Mouse (Mus musculus) midbrain, postnatal 0 days (tissue): ENCODE results near the gene Hist1h1c. TPM values are rescaled to one million over a fixed set of nuclear protein-coding genes. Genes with fewer than 3 reads are reported as not detected.
A peak's percentile ranks its signal among the peaks of the same experiment; 100 is the strongest.

Experiments used
- ATAC-seq: fragments of 200-750 bp; cut with Nextera tagmentation; 2 replicates; pipeline ENCODE4 v1.8.0; 2017; ENCODE audit warnings: moderate number of reproducible peaks, mild to moderate bottlenecking, moderate TSS enrichment, moderate library complexity; ENCODE audit not compliant: low FRiP score
- DNase-seq: peaks from one replicate; pipeline ENCODE4 v3.0.0-alpha.2; 2015; ENCODE audit warnings: low spot score
- H3K27ac ChIP-seq: fragments of 300-500 bp; sonication (generic); 2 replicates; pipeline ENCODE4 v1.5.1; 2014; ENCODE audit warnings: low read depth, mild to moderate bottlenecking, low read length, mixed read lengths
- H3K27me3 ChIP-seq: fragments of 300-500 bp; sonication (generic); 2 replicates; pipeline ENCODE4 v1.6.1; 2014; ENCODE audit warnings: low read length, control low read depth, mixed read lengths; ENCODE audit not compliant: insufficient read depth
- H3K36me3 ChIP-seq: fragments of 300-500 bp; sonication (generic); 2 replicates; pipeline ENCODE4 v1.6.1; 2014; ENCODE audit warnings: low read length, control low read depth, mixed read lengths; ENCODE audit not compliant: insufficient read depth
- H3K4me1 ChIP-seq: fragments of 300-500 bp; sonication (generic); 2 replicates; pipeline ENCODE4 v1.6.1; 2014; ENCODE audit warnings: mild to moderate bottlenecking, control low read depth, antibody characterized with exemption, low read length, mixed read lengths; ENCODE audit not compliant: insufficient read depth
- H3K4me2 ChIP-seq: fragments of 300-500 bp; sonication (generic); 2 replicates; pipeline ENCODE4 v1.6.1; 2014; ENCODE audit warnings: low read depth, mild to moderate bottlenecking, low read length, mixed read lengths; ENCODE audit not compliant: poor library complexity, severe bottlenecking
- H3K4me3 ChIP-seq: fragments of 300-500 bp; sonication (generic); 2 replicates; pipeline ENCODE4 v1.5.1; 2014; ENCODE audit warnings: low read depth, mild to moderate bottlenecking, low read length, moderate library complexity
- H3K9ac ChIP-seq: fragments of 300-500 bp; sonication (generic); replicated peaks from 2 replicates; pipeline ENCODE4 v1.6.1; 2014; ENCODE audit warnings: mild to moderate bottlenecking, low read length, moderate library complexity, mixed read lengths; ENCODE audit not compliant: poor library complexity, severe bottlenecking
- H3K9me3 ChIP-seq: fragments of 300-500 bp; sonication (generic); 2 replicates; pipeline ENCODE4 v1.6.1; 2016; ENCODE audit warnings: low read length, control low read depth
- CTCF ChIP-seq: IDR thresholded peaks from 2 replicates; pipeline ENCODE4 v1.5.1; 2016; ENCODE audit warnings: antibody characterized with exemption, mild to moderate bottlenecking
- WGBS: fragments of 180-500 bp; shearing (Covaris S2); extraction: QIAGEN DNeasy Blood & Tissue Kit; methylation state at CpG from one replicate; pipeline ENCODE4 v1.1.7; 2014; 5-methylcytosine and 5-hydroxymethylcytosine counted together
- microRNA-seq: library from miRNA; unstranded; fragments of <30 nt; microRNA quantifications from one replicate; pipeline ENCODE4, GENCODE M21; 2016; ENCODE audit warnings: borderline number of aligned reads
- polyA plus RNA-seq: library from polyadenylated mRNA; unstranded; fragments of >200 nt; fragmentation: Nextera tagmentation; extraction: Ambion mirVana; gene quantifications from 2 replicates; pipeline ENCODE4 v1.2.1, GENCODE M21; 2015
- total RNA-seq: library from RNA; depleted of rRNA; stranded (reverse); fragments of >200 nt; gene quantifications from 2 replicates; pipeline ENCODE4 v1.2.3, GENCODE M21; 2014; rRNA removed

The Hist1h1c gene
- total and polyA plus RNA-seq, 2 experiments from 2014 or later: 26.1 to 243 TPM

GRCm38 (mm10) chr13:23772561-23773313 lies 34.1 kb downstream of the Hist1h1c start:
- 20% methylated on average over 21 of the region's 21 CpGs for WGBS
- Histone ChIP-seq H3K27ac (no peak overlapping the region), H3K4me1 (0 out of 2 replicates have a peak, but pooled peaks cover 5% of the 10 kb centered on the region), H3K4me3 (peak overlapping the region; percentile 18), H3K4me2 (peak overlapping the region; percentile 44), H3K9me3 (no peaks in the 10 kb centered on the region), H3K27me3 (no peaks in the 10 kb centered on the region), H3K36me3 (no peaks in the 10 kb centered on the region), H3K9ac (no peak overlapping the region)
- DNase-seq: peak; percentile 55
- TF ChIP-seq CTCF: no peak
- peak; percentile 86 for ATAC-seq

DNA sequence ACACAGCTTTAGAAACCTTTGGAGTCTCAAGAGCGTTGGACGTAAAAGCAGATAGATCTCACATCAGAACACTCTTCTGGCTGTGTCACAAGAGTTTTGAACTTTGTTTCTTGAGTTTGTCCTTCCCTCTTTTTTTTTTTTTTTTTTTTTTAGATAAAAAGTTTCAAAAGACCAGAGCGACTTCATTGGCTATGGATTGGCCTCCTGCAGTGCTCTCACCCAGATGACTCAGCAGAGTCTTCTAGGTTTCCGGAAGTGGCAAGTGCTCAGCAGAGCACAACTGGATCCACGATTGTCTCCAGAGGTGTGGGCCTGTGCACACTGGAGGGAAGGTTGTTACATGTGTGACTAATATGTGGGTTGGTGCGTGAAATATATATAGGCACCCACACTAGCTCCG lies 39.7 kb downstream of the Hist1h1c start:
- ATAC-seq (no peak), DNase-seq (no peak)
- TF ChIP-seq CTCF: no peak
- Histone ChIP-seq H3K27me3 (no peaks in the 10 kb centered on the region), H3K4me2 (no peak overlapping the region), H3K36me3 (no peaks in the 10 kb centered on the region), H3K9ac (no peak overlapping the region), H3K4me3 (no peak overlapping the region), H3K27ac (no peak overlapping the region), H3K9me3 (no peaks in the 10 kb centered on the region), H3K4me1 (no peaks in the 10 kb centered on the region)
- WGBS: 95% methylated on average over 7 of the region's 7 CpGs

GRCm38 (mm10) chr13:23779025-23779424 lies 40.4 kb downstream of the Hist1h1c start:
- no peak overlapping the region for H3K4me2 ChIP-seq
- no peaks in the 10 kb centered on the region for H3K9me3 ChIP-seq
- WGBS: 88% methylated on average over 4 of the region's 4 CpGs
- no peak overlapping the region for H3K9ac ChIP-seq
- TF ChIP-seq CTCF: no peak
- no peaks in the 10 kb centered on the region for H3K36me3 ChIP-seq
- no peak for DNase-seq
- no peak overlapping the region for H3K4me3 ChIP-seq
- no peak for ATAC-seq
- no peaks in the 10 kb centered on the region for H3K27me3 ChIP-seq
- no peaks in the 10 kb centered on the region for H3K4me1 ChIP-seq
- no peak overlapping the region for H3K27ac ChIP-seq

Small RNA genes within 50 kb of the gene (microRNA-seq; reads per million reads assigned to microRNA genes)
- gene Gm44314 (not detected), gene Gm44484 (not detected)

Other genes starting within 250 kb of the Hist1h1c start
Only the 30 nearest of the 37 such genes appear.
- 154 and 239 TPM in 2 replicates for gene Hist1h3f, start 194.8 kb upstream of the Hist1h1c start, total RNA-seq
- 0.21 and 0.23 TPM in 2 replicates for gene Hist1h3f, start 194.8 kb upstream of the Hist1h1c start, polyA plus RNA-seq
- 684 and 753 TPM in 2 replicates for gene Hist1h4f, start 187.2 kb upstream of the Hist1h1c start, total RNA-seq
- not detected in 2 replicates for gene Hist1h4f, start 187.2 kb upstream of the Hist1h1c start, polyA plus RNA-seq
- 21.3 and 23.4 TPM in 2 replicates for gene Hist1h1d, start 185.5 kb upstream of the Hist1h1c start, total RNA-seq
- 0.04 and 0.07 TPM in 2 replicates for gene Hist1h1d, start 185.5 kb upstream of the Hist1h1c start, polyA plus RNA-seq
- gene Hist1h3e, start 176.4 kb upstream of the Hist1h1c start, total RNA-seq: 203 and 384 TPM in 2 replicates
- gene Hist1h3e, start 176.4 kb upstream of the Hist1h1c start, polyA plus RNA-seq: 1.2 and 1.9 TPM in 2 replicates
- 76.7 and 98.8 TPM in 2 replicates for gene Hist1h2ae, start 167.6 kb upstream of the Hist1h1c start, total RNA-seq
- 4.5 and 5.9 TPM in 2 replicates for gene Hist1h2ae, start 167.6 kb upstream of the Hist1h1c start, polyA plus RNA-seq
- 248 and 572 TPM in 2 replicates for gene Hist1h2bg, start 167.4 kb upstream of the Hist1h1c start, total RNA-seq
- 2.8 and 4.5 TPM in 2 replicates for gene Hist1h2bg, start 167.4 kb upstream of the Hist1h1c start, polyA plus RNA-seq
- gene Hist1h2bf, start 164.6 kb upstream of the Hist1h1c start, total RNA-seq: 194 and 327 TPM in 2 replicates
- 0.43 TPM in 1 of 2 replicates, not detected in the other for gene Hist1h2bf, start 164.6 kb upstream of the Hist1h1c start, polyA plus RNA-seq
- gene Hist1h2ad, start 164.4 kb upstream of the Hist1h1c start, total RNA-seq: 162 and 232 TPM in 2 replicates
- gene Hist1h2ad, start 164.4 kb upstream of the Hist1h1c start, polyA plus RNA-seq: not detected in 2 replicates
- gene Hist1h3d, start 163.0 kb upstream of the Hist1h1c start, total RNA-seq: 49.8 and 92.5 TPM in 2 replicates
- 0.42 and 0.55 TPM in 2 replicates for gene Hist1h3d, start 163.0 kb upstream of the Hist1h1c start, polyA plus RNA-seq
- gene Hist1h4d, start 157.2 kb upstream of the Hist1h1c start, total RNA-seq: 900 and 1,141 TPM in 2 replicates
- gene Hist1h4d, start 157.2 kb upstream of the Hist1h1c start, polyA plus RNA-seq: 18.0 and 18.8 TPM in 2 replicates
- gene Hist1h2be, start 117.7 kb upstream of the Hist1h1c start, total RNA-seq: 75.1 and 75.2 TPM in 2 replicates
- 0.32 and 0.33 TPM in 2 replicates for gene Hist1h2be, start 117.7 kb upstream of the Hist1h1c start, polyA plus RNA-seq
- gene Hist1h1e, start 116.2 kb upstream of the Hist1h1c start, total RNA-seq: 159 and 160 TPM in 2 replicates
- gene Hist1h1e, start 116.2 kb upstream of the Hist1h1c start, polyA plus RNA-seq: 8.0 and 9.5 TPM in 2 replicates
- 16.6 and 45.8 TPM in 2 replicates for gene Hist1h2ac, start 54.9 kb upstream of the Hist1h1c start, total RNA-seq
- 0.21 and 0.28 TPM in 2 replicates for gene Hist1h2ac, start 54.9 kb upstream of the Hist1h1c start, polyA plus RNA-seq
- gene Hist1h2bc, start 54.6 kb upstream of the Hist1h1c start, total RNA-seq: 66.3 and 125 TPM in 2 replicates
- 23.7 and 28.6 TPM in 2 replicates for gene Hist1h2bc, start 54.6 kb upstream of the Hist1h1c start, polyA plus RNA-seq
- 0.93 TPM in 1 of 2 replicates, not detected in the other for gene Hist1h1t, start 43.0 kb upstream of the Hist1h1c start, total RNA-seq
- gene Hist1h1t, start 43.0 kb upstream of the Hist1h1c start, polyA plus RNA-seq: not detected in 2 replicates
- 622 and 783 TPM in 2 replicates for gene Hist1h4c, start 40.4 kb upstream of the Hist1h1c start, total RNA-seq
- gene Hist1h4c, start 40.4 kb upstream of the Hist1h1c start, polyA plus RNA-seq: 1.5 and 2.2 TPM in 2 replicates
- gene Hfe, start 28.0 kb upstream of the Hist1h1c start, total RNA-seq: 1.8 and 2.5 TPM in 2 replicates
- gene Hfe, start 28.0 kb upstream of the Hist1h1c start, polyA plus RNA-seq: 4.0 and 5.8 TPM in 2 replicates
- 206 and 420 TPM in 2 replicates for gene Hist1h3c, start 6.8 kb downstream of the Hist1h1c start, total RNA-seq
- gene Hist1h3c, start 6.8 kb downstream of the Hist1h1c start, polyA plus RNA-seq: not detected in 2 replicates
- gene Hist1h2bb, start 7.9 kb downstream of the Hist1h1c start, total RNA-seq: 491 and 821 TPM in 2 replicates
- gene Hist1h2bb, start 7.9 kb downstream of the Hist1h1c start, polyA plus RNA-seq: 0.61 TPM in 1 of 2 replicates, not detected in the other
- gene Hist1h2ab, start 12.3 kb downstream of the Hist1h1c start, total RNA-seq: 98.5 and 290 TPM in 2 replicates
- gene Hist1h2ab, start 12.3 kb downstream of the Hist1h1c start, polyA plus RNA-seq: 2.1 and 2.4 TPM in 2 replicates
- gene Hist1h3b, start 13.5 kb downstream of the Hist1h1c start, total RNA-seq: 124 and 290 TPM in 2 replicates
- 0.50 and 0.51 TPM in 2 replicates for gene Hist1h3b, start 13.5 kb downstream of the Hist1h1c start, polyA plus RNA-seq
- 143 and 315 TPM in 2 replicates for gene Hist1h4b, start 18.2 kb downstream of the Hist1h1c start, total RNA-seq
- gene Hist1h4b, start 18.2 kb downstream of the Hist1h1c start, polyA plus RNA-seq: 1.6 and 2.0 TPM in 2 replicates
- 171 and 405 TPM in 2 replicates for gene Hist1h4a, start 22.4 kb downstream of the Hist1h1c start, total RNA-seq
- not detected in 2 replicates for gene Hist1h4a, start 22.4 kb downstream of the Hist1h1c start, polyA plus RNA-seq
- 322 and 620 TPM in 2 replicates for gene Hist1h3a, start 23.6 kb downstream of the Hist1h1c start, total RNA-seq
- gene Hist1h3a, start 23.6 kb downstream of the Hist1h1c start, polyA plus RNA-seq: 0.99 and 1.4 TPM in 2 replicates
- 90.8 and 138 TPM in 2 replicates for gene Hist1h1a, start 24.9 kb downstream of the Hist1h1c start, total RNA-seq
- gene Hist1h1a, start 24.9 kb downstream of the Hist1h1c start, polyA plus RNA-seq: not detected in 2 replicates
- not detected in 2 replicates for gene Trim38, start 31.1 kb downstream of the Hist1h1c start, total RNA-seq
- gene Trim38, start 31.1 kb downstream of the Hist1h1c start, polyA plus RNA-seq: 0.10 TPM in 1 of 2 replicates, not detected in the other
- gene Slc17a2, start 68.2 kb downstream of the Hist1h1c start, total RNA-seq: 0.11 TPM in 1 of 2 replicates, not detected in the other
- gene Slc17a2, start 68.2 kb downstream of the Hist1h1c start, polyA plus RNA-seq: not detected in 2 replicates
- 0.05 TPM in 1 of 2 replicates, not detected in the other for gene Slc17a3, start 100.6 kb downstream of the Hist1h1c start, total RNA-seq
- not detected in 2 replicates for gene Slc17a3, start 100.6 kb downstream of the Hist1h1c start, polyA plus RNA-seq
- gene Slc17a1, start 128.9 kb downstream of the Hist1h1c start, total RNA-seq: not detected in 2 replicates
- not detected in 2 replicates for gene Slc17a1, start 128.9 kb downstream of the Hist1h1c start, polyA plus RNA-seq
- not detected in 2 replicates for gene Slc17a4, start 176.2 kb downstream of the Hist1h1c start, total RNA-seq
- gene Slc17a4, start 176.2 kb downstream of the Hist1h1c start, polyA plus RNA-seq: not detected in 2 replicates